Mouse (Mus musculus) cerebellum, adult 8-10 months (tissue): ENCODE measurements at regions not wholly inside any gene's neighbourhood (a gene's known extent, or its start where the extent isn't known, plus 50 kb on each side); places are given as distances from the start of the nearest gene placed in this dataset.
A peak's percentile ranks its signal among the peaks of the same experiment; 100 is the strongest.

Experiments
- DNase-seq: peaks from one replicate; pipeline ENCODE4 v3.0.0; 2022

DNA sequence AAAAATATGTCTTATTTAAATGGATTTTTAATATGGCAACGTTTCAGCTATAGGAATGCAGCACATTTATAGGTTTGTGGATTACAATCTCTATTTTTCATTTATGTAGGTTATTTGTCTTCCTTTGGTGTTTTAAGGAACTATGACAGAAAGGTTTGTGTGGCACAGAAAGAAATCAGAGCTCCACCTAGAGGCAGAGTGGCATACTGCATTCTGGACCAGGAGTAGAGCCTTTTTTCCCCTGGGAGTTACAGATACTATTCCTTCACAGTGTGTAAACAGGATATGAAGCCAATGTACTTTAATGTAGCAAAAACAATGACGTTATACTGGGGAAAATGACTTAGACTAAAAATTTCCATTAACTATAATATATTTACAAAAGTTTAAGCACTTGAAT, 94.9 kb upstream of the St8sia4 start:
- peak; percentile 6 for DNase-seq

DNA sequence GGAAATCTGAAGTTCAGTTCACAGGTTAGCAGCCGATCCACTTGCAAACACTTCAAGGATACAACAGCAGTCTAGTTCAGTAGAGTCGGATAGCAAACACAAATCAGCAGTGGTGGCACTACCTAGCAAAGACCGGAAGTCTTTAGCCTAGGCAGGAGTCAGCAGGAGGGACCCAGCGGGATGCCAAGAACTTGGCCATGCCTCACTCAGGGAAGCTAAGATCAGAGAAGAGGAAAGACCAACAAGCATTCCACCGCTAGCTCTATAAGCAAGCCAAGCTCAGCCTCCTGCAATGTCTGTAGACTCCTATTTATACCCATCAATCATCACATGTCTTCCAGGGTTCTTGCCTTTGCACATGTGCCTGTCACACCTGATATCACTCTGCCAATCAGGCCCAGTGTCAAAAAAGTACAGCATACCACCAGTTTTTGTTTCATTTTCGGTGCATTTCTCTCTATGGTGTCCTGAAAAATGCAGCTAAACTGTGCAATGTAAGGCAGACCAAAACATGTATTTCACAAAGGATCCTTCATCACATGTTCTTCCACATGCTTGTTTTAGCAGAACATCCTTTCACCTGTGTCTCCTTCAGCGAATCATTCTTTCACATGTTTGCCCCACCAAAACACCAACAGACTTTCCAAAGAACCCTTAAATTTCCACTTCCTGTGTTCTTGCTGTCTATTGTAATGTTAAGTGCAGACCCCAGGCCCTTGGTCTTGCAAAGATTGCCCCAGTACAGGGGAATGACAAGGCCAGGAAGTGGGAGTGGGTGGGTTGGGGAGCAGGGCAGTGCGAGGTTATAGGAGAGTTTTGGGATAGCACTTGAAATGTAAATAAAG, 86.9 kb upstream of the St8sia4 start:
- DNase-seq: no peak

DNA sequence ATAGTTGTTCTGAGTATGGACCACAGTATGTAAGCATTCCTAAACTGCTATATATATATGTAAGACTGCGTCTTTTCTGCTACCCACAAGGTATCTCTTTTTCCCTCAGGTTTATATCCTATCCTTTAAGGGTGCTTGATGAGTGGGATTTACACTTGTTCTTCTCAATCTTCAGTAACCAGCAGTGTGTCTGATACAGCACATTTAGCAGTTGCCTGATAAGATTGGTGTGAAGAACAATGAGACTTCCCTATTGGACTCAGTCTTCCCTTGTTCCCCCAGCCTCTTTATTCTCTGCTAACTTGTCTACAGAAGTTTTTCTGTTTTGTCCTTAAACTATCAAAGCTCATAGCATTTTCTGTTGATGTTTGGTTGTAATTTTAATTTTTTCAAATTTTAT, 86.1 kb upstream of the St8sia4 start:
- no peak for DNase-seq

DNA sequence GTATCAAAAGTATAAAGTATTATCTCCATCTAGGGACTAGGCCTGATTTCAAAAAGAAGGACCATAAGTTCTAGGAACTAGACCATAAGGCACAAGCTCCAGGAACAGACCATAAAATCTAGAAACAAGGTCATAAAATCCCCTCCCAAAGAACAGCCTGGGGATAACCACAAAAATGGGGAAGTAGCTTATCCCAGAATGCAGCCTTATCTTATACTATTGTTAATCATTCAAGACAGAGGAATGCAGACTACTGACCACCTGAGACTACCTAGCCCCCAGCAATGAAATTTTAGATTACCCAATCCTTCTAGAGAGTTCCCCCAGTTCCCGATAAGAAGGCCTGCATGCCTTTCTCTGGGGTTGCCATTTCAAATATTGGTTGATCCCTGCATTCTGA, 81.6 kb upstream of the St8sia4 start:
- DNase-seq: no peak

DNA sequence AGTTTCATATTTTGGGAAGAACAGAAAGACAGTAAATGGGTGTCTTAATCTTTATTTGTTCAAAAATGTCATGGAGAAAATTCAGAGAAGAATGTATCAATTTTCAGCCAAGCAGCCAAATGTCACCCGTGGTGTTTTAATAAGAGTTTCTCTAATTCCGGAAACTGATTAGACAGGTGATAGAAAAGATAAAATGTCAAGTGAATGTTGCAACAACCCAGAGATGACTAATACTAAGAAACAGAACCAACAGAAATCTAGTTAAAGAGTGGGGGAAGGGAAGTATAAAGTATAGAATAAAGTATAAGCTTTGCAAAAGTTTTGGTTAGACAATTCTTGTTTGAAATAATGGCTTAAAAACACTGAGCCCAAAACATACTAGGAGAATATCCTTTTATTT, 79.9 kb upstream of the St8sia4 start:
- DNase-seq: no peak

DNA sequence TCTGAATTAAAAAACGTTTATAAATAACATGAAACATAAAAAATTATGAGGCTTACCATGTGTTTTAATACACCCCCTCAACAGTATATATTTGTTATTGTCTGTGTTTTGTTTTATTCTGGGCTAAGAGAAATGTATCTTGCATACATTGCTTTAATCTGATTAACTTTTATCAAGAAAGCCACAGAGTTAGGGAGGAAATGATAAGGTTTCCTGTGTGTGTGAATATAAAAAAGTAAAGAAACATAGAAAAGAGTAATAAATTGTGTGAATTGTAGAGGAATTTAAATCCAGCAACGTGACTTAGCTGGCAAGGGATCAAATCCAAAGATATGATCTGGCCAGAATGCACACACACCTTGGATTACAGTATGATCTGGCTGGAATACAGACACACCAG, 77.1 kb upstream of the St8sia4 start:
- DNase-seq: no peak

DNA sequence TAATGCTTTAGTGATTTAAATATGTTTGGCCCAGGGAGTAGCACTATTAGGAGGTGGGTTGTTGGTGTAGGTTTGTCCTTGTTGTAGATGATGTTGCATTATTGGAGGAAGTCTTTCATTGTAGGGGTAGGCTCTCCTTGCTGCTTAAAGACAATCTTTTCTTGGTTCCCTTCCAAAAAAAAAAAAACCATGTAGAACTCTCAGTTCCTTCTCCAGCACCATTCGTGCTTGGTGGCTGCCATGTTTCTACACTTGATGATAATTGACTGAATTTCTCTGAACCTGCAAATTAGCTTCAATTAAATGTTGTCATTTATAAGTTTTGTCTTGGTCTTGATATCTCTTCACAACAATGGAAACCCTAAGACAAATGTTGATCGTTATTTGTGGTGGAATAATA, 76.0 kb upstream of the St8sia4 start:
- DNase-seq: no peak

DNA sequence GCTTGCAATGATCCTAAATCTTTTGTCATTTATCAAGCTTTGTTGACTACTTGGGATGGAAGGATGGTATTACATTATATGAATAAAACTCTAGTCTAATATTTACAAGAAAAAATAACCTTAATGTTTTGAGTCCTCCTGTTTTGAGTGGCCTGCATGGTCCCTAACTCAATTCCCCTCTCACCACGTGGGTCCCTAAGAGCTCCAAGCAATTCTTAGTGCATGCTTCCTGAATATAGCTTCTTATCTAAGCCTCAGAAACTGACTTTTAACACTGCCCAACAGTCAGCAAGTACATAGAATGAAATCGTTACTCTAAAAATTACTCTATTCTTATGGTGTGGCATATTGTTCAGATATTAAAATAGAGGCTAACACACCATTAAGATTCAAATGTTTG, 52.1 kb upstream of the St8sia4 start:
- no peak for DNase-seq

DNA sequence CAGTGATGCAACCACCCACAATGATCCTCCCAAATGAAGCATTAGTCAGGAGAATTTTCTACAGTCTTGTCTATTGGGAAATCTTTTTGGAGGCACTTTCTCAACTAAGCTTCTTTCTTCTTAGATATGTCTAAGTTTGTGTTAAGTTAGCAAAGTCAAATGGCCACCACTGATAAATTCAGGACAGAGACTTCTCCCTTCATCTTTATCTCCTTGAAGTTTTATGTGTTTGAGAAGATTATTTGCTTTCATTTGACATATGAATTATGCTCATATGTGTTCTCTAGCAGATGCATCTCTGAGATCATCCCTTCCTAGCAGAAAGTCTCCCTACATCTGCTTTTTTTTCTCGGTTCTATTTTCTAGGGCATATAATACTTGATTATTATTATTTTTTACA, 51.4 kb upstream of the St8sia4 start:
- no peak for DNase-seq
